Mouse (Mus musculus) forebrain, embryonic 16.5 days (tissue): ENCODE data around the gene Pramef17. TPM values are rescaled to one million over a fixed set of nuclear protein-coding genes. Genes with fewer than 3 reads are reported as not detected.

ENCODE experiments used
- polyA plus RNA-seq: library from polyadenylated mRNA; unstranded; fragments of >200 nt; fragmentation: Nextera tagmentation; extraction: Ambion mirVana; gene quantifications from 2 replicates; pipeline ENCODE4 v1.2.1, GENCODE M21; 2015

Gene Pramef17
- polyA plus RNA-seq, 1 experiment from 2014 or later: not detected

Other genes starting within 250 kb of the Pramef17 start
- not detected in 2 replicates for gene Gm13023, start 205.0 kb downstream of the Pramef17 start, polyA plus RNA-seq
- gene Gm13084, start 178.3 kb downstream of the Pramef17 start, polyA plus RNA-seq: not detected in 2 replicates
- not detected in 2 replicates for gene Gm13103, start 147.9 kb downstream of the Pramef17 start, polyA plus RNA-seq
- gene Pramef6, start 94.0 kb downstream of the Pramef17 start, polyA plus RNA-seq: not detected in 2 replicates
- not detected in 2 replicates for gene Pramef25, start 43.4 kb downstream of the Pramef17 start, polyA plus RNA-seq
- gene Gm13101, start 27.4 kb downstream of the Pramef17 start, polyA plus RNA-seq: not detected in 2 replicates
- not detected in 2 replicates for gene Pramel4, start 64.8 kb upstream of the Pramef17 start, polyA plus RNA-seq
- not detected in 2 replicates for gene Gm13102, start 112.1 kb upstream of the Pramef17 start, polyA plus RNA-seq
- gene Oog3, start 168.3 kb upstream of the Pramef17 start, polyA plus RNA-seq: not detected in 2 replicates
- gene Oog2, start 196.3 kb upstream of the Pramef17 start, polyA plus RNA-seq: not detected in 2 replicates
- not detected in 2 replicates for gene C87977, start 218.9 kb upstream of the Pramef17 start, polyA plus RNA-seq